Mouse (Mus musculus) kidney, postnatal 25 days (tissue): ENCODE results near the gene Cacnb4.

ENCODE experiments used
- DNase-seq, 2 experiments: peaks; one replicate each; pipeline ENCODE4 v3.0.0; 2021; ENCODE audit warnings: mixed read lengths in 2 of 2

Cacnb4 gene

GRCm38 (mm10) chr2:52567421-52567820 is 109.2 kb downstream of the Cacnb4 start:
- no peak for DNase-seq

- DNase-seq = no peak
These were observed 113.4 kb downstream of the Cacnb4 start for GRCm38 (mm10) chr2:52563277-52563676.

GRCm38 (mm10) chr2:52562356-52562755 is 114.3 kb downstream of the Cacnb4 start:
- DNase-seq = no peak

- no peak for DNase-seq
These were observed 115.5 kb downstream of the Cacnb4 start for GRCm38 (mm10) chr2:52561137-52561536.

- DNase-seq = no peak
These were observed 116.4 kb downstream of the Cacnb4 start for GRCm38 (mm10) chr2:52560266-52560665.

GRCm38 (mm10) chr2:52558411-52558810 is 118.2 kb downstream of the Cacnb4 start:
- no peak for DNase-seq

- DNase-seq = no peak
These were observed 118.9 kb downstream of the Cacnb4 start for GRCm38 (mm10) chr2:52557503-52558275.

GRCm38 (mm10) chr2:52556961-52557326 is 119.7 kb downstream of the Cacnb4 start:
- no peak for DNase-seq

GRCm38 (mm10) chr2:52556298-52556960 is 120.2 kb downstream of the Cacnb4 start:
- DNase-seq = no peak

GRCm38 (mm10) chr2:52548401-52548800 is 128.2 kb downstream of the Cacnb4 start:
- DNase-seq = no peak

GRCm38 (mm10) chr2:52547331-52547730 is 129.3 kb downstream of the Cacnb4 start:
- no peak for DNase-seq

GRCm38 (mm10) chr2:52544527-52544926 is 132.1 kb downstream of the Cacnb4 start:
- DNase-seq = no peak

GRCm38 (mm10) chr2:52541068-52541467 is 135.6 kb downstream of the Cacnb4 start:
- DNase-seq = no peak

- DNase-seq = no peak
These were observed 137.3 kb downstream of the Cacnb4 start for GRCm38 (mm10) chr2:52539318-52539717.

GRCm38 (mm10) chr2:52537645-52538044 is 139.0 kb downstream of the Cacnb4 start:
- no peak for DNase-seq

- DNase-seq = no peak
These were observed 139.5 kb downstream of the Cacnb4 start for GRCm38 (mm10) chr2:52537155-52537554.

GRCm38 (mm10) chr2:52536511-52536910 is 140.1 kb downstream of the Cacnb4 start:
- no peak for DNase-seq

GRCm38 (mm10) chr2:52533696-52534095 is 142.9 kb downstream of the Cacnb4 start:
- no peak for DNase-seq

- DNase-seq = no peak
These were observed 146.1 kb downstream of the Cacnb4 start for GRCm38 (mm10) chr2:52530521-52530920.

- no peak for DNase-seq
These were observed 147.4 kb downstream of the Cacnb4 start for GRCm38 (mm10) chr2:52529245-52529644.

- DNase-seq = no peak
These were observed 150.6 kb downstream of the Cacnb4 start for GRCm38 (mm10) chr2:52525876-52526592.

GRCm38 (mm10) chr2:52523056-52523715 is 153.4 kb downstream of the Cacnb4 start:
- no peak for DNase-seq

- DNase-seq = no peak
These were observed 155.6 kb downstream of the Cacnb4 start for GRCm38 (mm10) chr2:52521012-52521411.
